Mouse (Mus musculus): ENCODE measurements around the gene Vezf1. TPM values are rescaled to one million over a fixed set of nuclear protein-coding genes. Genes with fewer than 3 reads are reported as not detected.

The Vezf1 gene
- polyA plus RNA-seq, 1 experiment from 2014 or later: 56.0 TPM

- Histone ChIP-seq H3K4me3 (replicated peaks) (no peak overlapping the region), H3K27me3 (no peaks in the 10 kb centered on the region), H3K9ac (replicated peaks) (no peak overlapping the region), H3K27ac (peak overlapping the region; percentile 36), H3K36me3 (peaks cover 2% of the 10 kb centered on the region; the same call in 1 of the 2 replicates), H3K9me3 (no peaks in the 10 kb centered on the region), H3K4me1 (replicated peaks) (peaks cover 44% of the 10 kb centered on the region), H3K4me2 (no peak overlapping the region)
- no peak for ATAC-seq (ENCODE audit: insufficient number of reproducible peaks, insufficient read depth, low FRiP score, low TSS enrichment, low read depth)
- WGBS: 34% methylated on average over 5 of the region's 5 CpGs
Measured at GRCm38 (mm10) chr11:88126306-88126793, 58.3 kb downstream of the Vezf1 start.

DNA sequence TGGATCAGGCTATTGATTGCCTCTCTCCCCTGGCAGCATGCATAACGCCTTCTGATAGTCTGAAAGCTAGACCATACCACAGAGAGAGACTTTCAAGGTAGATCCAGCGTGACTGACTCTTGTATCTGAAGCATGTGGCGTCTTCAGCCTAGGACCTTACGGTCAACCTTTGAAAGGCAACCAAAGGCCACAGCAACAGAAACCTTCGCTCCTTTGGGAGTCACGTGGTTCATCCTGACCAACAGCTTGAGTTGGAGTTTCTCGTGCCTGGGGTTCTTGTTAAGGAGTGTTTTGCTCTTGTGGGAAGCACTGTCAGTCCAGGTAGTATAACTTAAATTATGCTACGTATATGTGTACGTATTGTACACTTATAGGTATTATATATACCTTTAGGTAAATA is 60.4 kb downstream of the Vezf1 start:
- Histone ChIP-seq H3K27ac (no peak overlapping the region), H3K4me1 (replicated peaks) (peaks cover 48% of the 10 kb centered on the region), H3K27me3 (no peaks in the 10 kb centered on the region), H3K4me3 (replicated peaks) (no peak overlapping the region), H3K4me2 (no peak overlapping the region), H3K9ac (replicated peaks) (no peak overlapping the region), H3K9me3 (no peaks in the 10 kb centered on the region), H3K36me3 (no peaks in the 10 kb centered on the region)
- 90% methylated on average over 9 of the region's 9 CpGs for WGBS
- no peak for ATAC-seq (ENCODE audit: insufficient number of reproducible peaks, insufficient read depth, low FRiP score, low TSS enrichment, low read depth)

DNA sequence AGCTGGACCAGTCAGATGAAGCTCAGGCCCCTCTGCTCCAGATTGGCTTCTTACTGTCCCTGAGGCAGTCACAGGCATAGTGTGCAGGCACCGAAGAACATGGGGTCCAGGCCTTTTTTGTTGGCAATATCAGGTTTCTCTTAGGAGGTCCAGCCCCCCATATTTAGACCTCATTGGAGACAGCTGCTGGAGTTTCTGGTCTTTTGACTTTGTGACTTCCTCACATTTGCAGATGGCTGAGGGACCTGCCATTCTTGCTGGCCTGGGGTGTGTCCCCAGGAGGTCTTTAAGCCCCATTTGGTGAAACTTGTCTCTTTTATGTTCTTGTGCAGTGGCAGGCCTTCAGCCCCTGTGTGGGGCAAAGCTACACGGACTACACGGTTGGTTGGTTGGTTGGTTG is 61.2 kb downstream of the Vezf1 start:
- H3K4me1 ChIP-seq (replicated peaks): peaks cover 40% of the 10 kb centered on the region
- H3K4me3 ChIP-seq (replicated peaks): no peak overlapping the region
- no peak for ATAC-seq (ENCODE audit: insufficient number of reproducible peaks, insufficient read depth, low FRiP score, low TSS enrichment, low read depth)
- 67% methylated on average over 3 of the region's 3 CpGs for WGBS
- H3K4me2 ChIP-seq: no peak overlapping the region
- no peaks in the 10 kb centered on the region for H3K27me3 ChIP-seq
- H3K36me3 ChIP-seq: no peaks in the 10 kb centered on the region
- H3K9me3 ChIP-seq: no peaks in the 10 kb centered on the region
- H3K9ac ChIP-seq (replicated peaks): no peak overlapping the region
- no peak overlapping the region for H3K27ac ChIP-seq

DNA sequence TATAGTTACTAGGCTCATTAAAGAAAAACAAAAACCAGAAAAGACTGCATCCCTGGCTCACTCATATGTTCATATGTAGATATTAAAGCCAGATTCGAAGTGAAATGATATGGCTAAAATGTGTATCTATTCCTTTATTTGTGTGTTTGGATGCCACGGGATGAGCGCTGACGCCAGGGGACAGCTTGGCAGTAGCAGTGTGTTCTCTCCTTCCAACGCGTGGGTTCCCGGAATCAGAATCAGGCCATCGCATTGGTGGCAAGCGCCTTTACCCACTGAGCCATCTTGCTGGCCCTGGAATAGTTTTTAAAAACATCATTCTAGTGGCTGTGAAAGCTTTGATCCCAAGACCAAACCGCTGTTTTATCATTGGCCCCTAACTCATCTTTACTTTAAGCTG is 61.9 kb downstream of the Vezf1 start:
- H3K4me2 ChIP-seq: no peak overlapping the region
- H3K9ac ChIP-seq (replicated peaks): no peak overlapping the region
- WGBS: 94% methylated on average over 10 of the region's 10 CpGs
- H3K4me3 ChIP-seq (replicated peaks): no peak overlapping the region
- H3K36me3 ChIP-seq: no peaks in the 10 kb centered on the region
- peaks cover 41% of the 10 kb centered on the region for H3K4me1 ChIP-seq (replicated peaks)
- no peak overlapping the region for H3K27ac ChIP-seq
- H3K27me3 ChIP-seq: no peaks in the 10 kb centered on the region
- H3K9me3 ChIP-seq: no peaks in the 10 kb centered on the region
- ATAC-seq (ENCODE audit: insufficient number of reproducible peaks, insufficient read depth, low FRiP score, low TSS enrichment, low read depth): no peak

DNA sequence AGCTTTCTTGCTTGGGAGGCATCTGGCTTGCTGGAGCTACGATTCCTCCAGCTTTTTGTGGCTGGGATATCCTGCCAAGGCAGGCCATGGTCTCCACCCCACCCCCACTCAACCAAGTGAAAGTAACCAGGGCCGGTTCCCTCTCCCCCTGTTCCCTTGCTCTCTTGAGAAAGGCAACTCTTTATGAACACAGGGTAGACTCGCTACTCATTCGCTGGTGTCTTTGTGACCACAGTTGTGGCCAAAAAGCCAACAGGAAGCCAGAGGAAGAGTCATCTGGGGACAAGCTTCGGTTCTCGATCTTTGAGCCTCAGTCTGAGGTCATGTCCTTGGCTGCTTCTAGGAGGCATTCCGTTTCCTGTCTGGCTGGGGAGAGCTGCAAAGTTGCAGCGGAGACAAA is 63.8 kb downstream of the Vezf1 start:
- WGBS: 52% methylated on average over 8 of the region's 8 CpGs
- Histone ChIP-seq H3K4me1 (replicated peaks) (peaks cover 32% of the 10 kb centered on the region), H3K27me3 (no peaks in the 10 kb centered on the region), H3K4me3 (replicated peaks) (no peak overlapping the region), H3K27ac (peak overlapping the region; percentile 77), H3K9me3 (no peaks in the 10 kb centered on the region), H3K4me2 (peak overlapping the region; percentile 22), H3K9ac (replicated peaks) (no peak overlapping the region; the same call in 1 of the 2 replicates), H3K36me3 (no peaks in the 10 kb centered on the region)
- no peak for ATAC-seq (ENCODE audit: insufficient number of reproducible peaks, insufficient read depth, low FRiP score, low TSS enrichment, low read depth)

Other genes with a start within 250 kb of the Vezf1 start
- gene Lpo, start 240.0 kb upstream of the Vezf1 start, polyA plus RNA-seq (2016; fragmentation: Nextera tagmentation; extraction: Ambion mirVana): 0.09 TPM in 1 of 2 replicates, not detected in the other
- gene Mks1, start 215.1 kb upstream of the Vezf1 start, polyA plus RNA-seq (2016; fragmentation: Nextera tagmentation; extraction: Ambion mirVana): 19.2 and 21.0 TPM in 2 replicates
- 0.09 and 0.19 TPM in 2 replicates for gene Epx, start 192.7 kb upstream of the Vezf1 start, polyA plus RNA-seq (2016; fragmentation: Nextera tagmentation; extraction: Ambion mirVana)
- gene Olfr462, start 176.0 kb upstream of the Vezf1 start, polyA plus RNA-seq (2016; fragmentation: Nextera tagmentation; extraction: Ambion mirVana): not detected in 2 replicates
- gene Olfr463, start 170.9 kb upstream of the Vezf1 start, polyA plus RNA-seq (2016; fragmentation: Nextera tagmentation; extraction: Ambion mirVana): not detected in 2 replicates
- gene Olfr464, start 147.3 kb upstream of the Vezf1 start, polyA plus RNA-seq (2016; fragmentation: Nextera tagmentation; extraction: Ambion mirVana): not detected in 2 replicates
- 23.0 and 23.4 TPM in 2 replicates for gene Dynll2, start 80.7 kb upstream of the Vezf1 start, polyA plus RNA-seq (2016; fragmentation: Nextera tagmentation; extraction: Ambion mirVana)
- 505 and 534 TPM in 2 replicates for gene Srsf1, start 20.9 kb upstream of the Vezf1 start, polyA plus RNA-seq (2016; fragmentation: Nextera tagmentation; extraction: Ambion mirVana)
- 32.1 and 37.3 TPM in 2 replicates for gene Cuedc1, start 29.8 kb downstream of the Vezf1 start, polyA plus RNA-seq (2016; fragmentation: Nextera tagmentation; extraction: Ambion mirVana)
- 53.2 and 59.5 TPM in 2 replicates for gene Mrps23, start 136.1 kb downstream of the Vezf1 start, polyA plus RNA-seq (2016; fragmentation: Nextera tagmentation; extraction: Ambion mirVana)
- gene Ccdc182, start 225.8 kb downstream of the Vezf1 start, polyA plus RNA-seq (2016; fragmentation: Nextera tagmentation; extraction: Ambion mirVana): 0.29 and 0.40 TPM in 2 replicates

Data from limb, embryonic 12.5 days (tissue).